Mouse (Mus musculus) Patski (cell line): Measurements from ENCODE around the gene Gngt2. TPM values are rescaled to one million over a fixed set of nuclear protein-coding genes. Genes with fewer than 3 reads are reported as not detected.
A peak's percentile ranks its signal among the peaks of the same experiment; 100 is the strongest.
"Not testable (repeated sequence)": the region's sequence is repeated elsewhere in the genome, so short reads cannot be mapped to it uniquely, and the experiment has no call there.

Experiments
- ATAC-seq: fragments of 100-300 bp; one replicate; pipeline ENCODE4 v1.8.0; 2021
- CTCF ChIA-PET: fragments of 350-600 bp; sonication (Branson Sonifier 250); formaldehyde crosslinking; loops from one replicate; lab custom pipeline; 2022; ENCODE audit warnings: inconsistent platforms; lab: Charles Lee
- POLR2A ChIA-PET: fragments of 350-600 bp; sonication (Branson Sonifier 250); formaldehyde crosslinking; loops from one replicate; lab custom pipeline; 2022; ENCODE audit warnings: antibody characterized with exemption, inconsistent platforms; lab: Charles Lee
- DNase-seq: peaks from one replicate; pipeline ENCODE4 v3.0.0-alpha.2; 2011; ENCODE audit warnings: low read depth, low spot score
- H3K27me3 ChIP-seq: fragments of 371-371 bp; one replicate; pipeline ENCODE4 v1.5.1; 2021
- CTCF ChIP-seq: fragments of 100-300 bp; IDR thresholded peaks from one replicate; pipeline ENCODE4 v1.5.1; 2021
- in situ Hi-C: fragments of 300-500 bp; cut with MboI; formaldehyde crosslinking; loops from 3 replicates; pipeline ENCODE4 v1.11.1; 2018; ENCODE audit warnings: low pct_unique_long_range_greater_than_20kb, mixed read lengths
- polyA plus RNA-seq: library from polyadenylated mRNA; unstranded; gene quantifications from one replicate; pipeline ENCODE4 v1.2.3, GENCODE M21; 2021

Gngt2 gene
- polyA plus RNA-seq, 1 experiment from 2014 or later: not detected

DNA sequence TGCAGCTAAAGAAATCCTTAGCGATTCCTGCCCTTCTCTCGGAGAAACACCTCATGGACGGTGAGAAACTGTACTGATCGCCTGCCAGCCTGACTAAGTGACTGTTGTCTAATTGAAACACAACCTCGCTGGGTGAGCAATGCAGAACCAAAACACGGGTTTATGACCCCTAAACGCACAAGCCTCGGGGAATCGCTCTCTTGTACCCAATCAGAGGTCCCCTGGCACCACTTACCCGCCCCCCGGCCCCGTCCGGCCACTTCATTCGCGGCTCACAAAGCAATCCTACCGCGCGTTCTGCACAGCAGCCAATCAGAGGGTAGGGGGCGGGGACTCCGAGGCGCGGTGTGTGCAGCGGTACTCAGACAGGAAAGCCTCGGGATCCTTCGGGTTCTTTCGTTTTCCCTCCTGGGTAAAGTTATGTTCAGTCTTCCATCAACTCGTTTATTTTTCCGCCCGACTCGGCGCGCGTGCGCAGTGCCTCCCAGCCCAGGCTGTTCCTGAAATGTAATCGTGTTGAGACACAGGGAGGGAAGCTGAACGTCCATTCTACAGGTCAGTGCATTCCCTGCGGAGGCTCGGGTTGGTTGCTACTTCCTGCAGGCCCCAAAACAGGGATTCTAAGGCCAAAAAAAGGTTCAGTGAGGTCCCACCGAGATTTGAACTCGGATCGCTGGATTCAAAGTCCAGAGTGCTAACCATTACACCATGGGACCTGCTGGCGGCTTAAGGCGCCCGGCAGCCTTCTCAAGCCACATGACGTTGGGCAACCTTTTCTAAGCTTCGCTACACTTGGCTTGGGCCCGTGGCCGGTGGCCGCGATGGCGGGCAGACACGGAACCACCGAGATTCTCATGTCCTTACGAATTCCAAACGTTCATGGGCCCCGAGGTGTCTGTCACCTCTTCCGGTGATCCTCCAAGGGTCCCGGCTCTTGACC lies 21.8 kb downstream of the Gngt2 start:
- no peak for TF ChIP-seq CTCF
- H3K27me3 ChIP-seq: no peaks in the 10 kb centered on the region
- in situ Hi-C loops: no loop called here
- DNase-seq: peak; percentile 87
- POLR2A ChIA-PET: interaction anchor here (0.7 kb wide), 1 partner anchor 281 kb away, joined by 3 read pairs; no protein-coding TSS in a partner anchor
- CTCF ChIA-PET: no interaction called here
- peak; percentile 95 for ATAC-seq

DNA sequence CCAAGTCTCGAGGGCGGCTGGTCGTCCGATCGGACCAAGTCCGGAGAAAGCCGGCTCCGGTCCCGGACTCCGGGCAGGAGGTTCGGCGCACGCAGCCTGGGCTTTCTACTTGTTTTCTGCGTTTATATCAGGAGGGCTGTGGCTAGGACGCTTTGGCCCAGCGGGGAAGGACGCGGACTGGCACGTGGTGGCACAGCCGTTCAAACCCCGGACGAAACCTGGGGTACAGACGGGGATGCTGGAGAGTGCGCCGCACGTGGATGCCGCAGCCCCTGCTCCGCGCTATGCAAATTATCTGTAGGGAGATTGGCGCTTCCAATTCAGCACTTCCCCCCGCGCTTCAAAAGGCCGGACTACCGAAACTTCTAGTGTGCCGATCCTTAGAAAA lies 22.4 kb downstream of the Gngt2 start:
- peak; percentile 13 for DNase-seq
- ChIA-PET POLR2A (no interaction called here), CTCF (no interaction called here)
- peak; percentile 41 for ATAC-seq
- in situ Hi-C loops: no loop called here
- H3K27me3 ChIP-seq: no peaks in the 10 kb centered on the region
- no peak for TF ChIP-seq CTCF

DNA sequence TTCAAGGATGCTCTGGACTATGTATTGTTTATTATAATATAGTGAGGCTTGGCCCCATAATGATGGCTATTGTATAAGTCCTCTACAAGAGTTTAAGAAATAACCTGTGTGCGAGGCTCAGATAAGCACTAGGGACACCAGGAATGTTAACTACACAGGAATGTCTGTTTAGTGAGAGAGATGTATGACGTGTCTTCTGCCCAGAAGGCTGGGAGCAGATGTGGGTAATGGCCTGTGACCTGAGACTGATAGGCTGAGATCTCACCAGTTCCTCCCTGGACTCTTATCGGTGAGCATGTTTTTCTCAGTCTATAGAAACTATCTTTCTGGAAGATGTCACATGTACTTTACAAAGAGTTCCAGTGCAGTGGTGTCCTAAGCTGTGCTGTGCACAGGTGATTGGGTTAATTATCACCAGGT lies 23.1 kb downstream of the Gngt2 start:
- DNase-seq (peak; percentile 19), ATAC-seq (peak; percentile 18)
- no peaks in the 10 kb centered on the region for H3K27me3 ChIP-seq
- no peak for TF ChIP-seq CTCF
- in situ Hi-C loops: no loop called here
- POLR2A ChIA-PET: no interaction called here
- CTCF ChIA-PET: no interaction called here

DNA sequence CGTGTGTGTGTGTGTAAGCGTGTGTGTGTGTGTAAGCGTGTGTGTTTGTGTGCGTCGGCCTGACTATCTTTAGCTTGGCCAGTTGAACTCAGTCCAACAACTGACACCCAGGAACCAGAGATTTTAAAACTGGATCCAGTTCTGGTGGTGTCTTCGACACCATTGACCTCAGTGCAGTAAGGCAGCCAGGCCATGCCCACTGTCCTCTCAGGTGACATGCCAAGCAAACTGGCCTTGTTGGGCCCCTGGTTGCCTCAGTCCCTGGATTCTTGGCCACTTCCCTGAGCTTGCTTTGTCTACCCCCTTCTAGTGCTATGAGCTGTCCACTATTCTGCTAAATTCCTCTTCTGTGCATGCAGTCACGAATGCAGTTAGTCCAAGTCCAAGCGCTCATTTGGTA lies 24.4 kb downstream of the Gngt2 start:
- CTCF ChIA-PET: no interaction called here
- POLR2A ChIA-PET: no interaction called here
- ATAC-seq (no peak), DNase-seq (no peak)
- in situ Hi-C loops: no loop called here
- no peak for TF ChIP-seq CTCF
- no peaks in the 10 kb centered on the region for H3K27me3 ChIP-seq

DNA sequence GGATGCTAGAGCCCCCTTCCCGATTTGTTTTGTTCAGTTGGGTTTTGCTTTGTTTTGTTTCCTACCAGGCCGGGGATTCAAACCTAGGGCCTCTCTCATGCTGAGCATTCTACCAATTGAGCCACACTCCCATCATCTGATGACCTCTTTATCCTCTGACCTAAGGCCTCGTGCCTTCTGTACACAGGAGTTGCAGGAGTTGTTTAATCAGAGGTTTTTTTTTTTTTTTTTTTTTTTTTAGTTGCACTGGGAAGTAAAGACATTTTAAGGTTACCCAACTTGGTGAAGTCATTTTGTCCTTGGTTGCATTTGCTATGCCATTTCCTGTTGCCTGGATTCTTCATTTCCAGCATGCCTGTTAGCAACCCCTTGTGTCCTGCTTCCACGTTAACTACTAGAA lies 32.4 kb downstream of the Gngt2 start:
- in situ Hi-C loops: no loop called here
- no peak for ATAC-seq
- no peak for TF ChIP-seq CTCF

DNA sequence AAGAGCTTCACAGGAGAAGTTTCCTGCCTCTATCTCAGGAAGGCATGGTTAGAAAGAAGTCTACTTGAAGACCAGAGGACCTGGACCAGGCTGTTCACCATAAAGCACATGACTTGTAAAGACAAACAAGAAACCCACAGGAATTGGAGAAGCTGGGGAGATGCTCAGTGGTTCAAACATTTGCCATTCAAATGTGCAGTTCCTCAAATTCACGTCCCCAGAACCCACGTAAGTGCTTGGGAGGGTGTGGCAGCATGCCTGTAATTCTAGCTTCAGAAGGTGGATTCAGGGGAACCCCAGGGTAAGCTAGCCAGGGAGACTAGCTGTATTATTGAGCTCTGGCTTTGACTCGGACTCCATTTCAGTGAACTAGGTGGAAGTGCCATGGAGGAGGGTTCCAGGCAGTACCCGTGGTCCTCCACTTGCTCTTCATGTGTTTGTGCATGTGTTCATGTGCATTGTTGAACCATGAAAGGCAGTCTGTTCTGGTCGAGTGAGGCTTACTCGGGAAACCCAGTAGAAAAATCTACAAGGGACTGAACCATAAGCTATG lies 33.0 kb downstream of the Gngt2 start:
- DNase-seq (no peak), ATAC-seq (no peak)
- in situ Hi-C loops: no loop called here
- CTCF ChIA-PET: interaction anchor here (1.4 kb wide), 1 partner anchor 109 kb away, joined by 3 read pairs; no protein-coding TSS in a partner anchor
- H3K27me3 ChIP-seq: no peaks in the 10 kb centered on the region
- no peak for TF ChIP-seq CTCF
- POLR2A ChIA-PET: interaction anchor here (0.6 kb wide), 1 partner anchor 180 kb away, joined by 3 read pairs; no protein-coding TSS in a partner anchor

More for the DNA sequence above, 32.4 kb downstream of the Gngt2 start:
- ChIA-PET POLR2A (no interaction called here), CTCF (no interaction called here)
- H3K27me3 ChIP-seq: no peaks in the 10 kb centered on the region
- DNase-seq: no peak

DNA sequence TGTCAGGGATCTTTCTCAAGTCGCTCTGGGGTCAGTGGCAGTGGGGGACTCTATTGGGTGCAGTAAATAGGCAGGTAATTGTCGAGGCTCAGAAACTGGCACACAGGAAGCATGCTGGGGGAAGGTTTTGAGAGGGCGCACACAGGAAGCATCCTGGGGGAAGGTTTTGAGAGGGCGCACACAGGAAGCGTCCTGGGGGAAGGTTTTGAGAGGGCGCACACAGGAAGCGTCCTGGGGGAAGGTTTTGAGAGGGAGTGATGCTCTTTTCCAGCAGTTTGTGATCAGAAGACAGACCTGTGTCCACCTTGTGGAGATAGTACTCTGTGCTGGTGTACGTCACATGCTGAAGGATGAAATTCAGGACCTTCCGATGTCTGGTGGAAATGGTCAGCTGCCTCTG lies 38.8 kb downstream of the Gngt2 start:
- ChIA-PET CTCF (interaction anchor here (1.3 to 1.8 kb wide), 4 partner anchors 48 to 158 kb away, joined by 3 read pairs; partner anchors contain the start of gene Snf8), POLR2A (no interaction called here)
- DNase-seq (no peak), ATAC-seq (no peak)
- in situ Hi-C loops: loop anchor here (25.0 kb wide), 1 partner anchor 111 kb away; no protein-coding TSS in a partner anchor
- TF ChIP-seq CTCF: no peak
- H3K27me3 ChIP-seq: no peaks in the 10 kb centered on the region

DNA sequence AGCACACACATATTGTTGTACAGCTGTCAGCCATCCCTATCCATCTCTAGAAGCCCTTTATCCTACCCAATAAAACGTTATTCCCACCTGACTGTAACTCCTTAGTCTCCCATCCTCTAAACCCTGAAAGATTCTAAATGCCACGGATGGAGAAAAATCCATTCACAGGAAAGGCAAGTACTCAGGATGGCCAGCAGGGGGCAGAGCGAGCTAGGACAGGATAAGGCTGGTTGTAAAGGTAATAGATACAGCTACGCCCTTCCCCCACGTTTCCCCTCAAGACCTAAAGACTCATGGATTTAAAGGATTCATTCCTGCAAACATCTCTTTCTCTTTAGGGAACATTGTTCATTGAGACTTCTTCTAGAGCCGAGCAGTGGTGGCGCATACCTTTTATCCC lies 39.3 kb downstream of the Gngt2 start:
- in situ Hi-C loops: loop anchor here (25.0 kb wide), 1 partner anchor 111 kb away; no protein-coding TSS in a partner anchor
- no peaks in the 10 kb centered on the region for H3K27me3 ChIP-seq
- CTCF ChIA-PET: interaction anchor here (1.3 to 1.8 kb wide), 5 partner anchors 41 to 158 kb away, joined by 3 read pairs; partner anchors contain the start of gene Snf8
- DNase-seq (no peak), ATAC-seq (no peak)
- POLR2A ChIA-PET: no interaction called here
- peak; percentile 86 for TF ChIP-seq CTCF

DNA sequence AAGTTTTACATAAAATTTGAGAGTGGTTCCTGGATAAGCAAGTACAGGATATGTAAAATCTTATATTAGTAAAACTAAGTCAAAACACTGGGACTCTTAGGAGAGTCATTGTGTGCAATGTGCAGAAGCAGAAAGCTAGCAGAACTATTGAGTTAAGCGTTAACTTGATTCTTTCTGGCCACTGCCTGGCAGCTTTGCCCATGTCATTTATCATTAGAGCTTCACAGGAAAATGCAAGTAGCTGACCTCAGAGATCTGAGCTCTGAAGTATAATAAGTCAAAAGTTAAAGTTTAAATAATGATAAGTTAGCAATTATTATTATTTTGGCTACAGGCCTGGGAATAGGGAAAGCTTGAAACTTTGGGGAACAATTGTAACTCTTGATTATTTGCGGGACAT lies 42.8 kb downstream of the Gngt2 start:
- in situ Hi-C loops: loop anchor here (25.0 kb wide), 1 partner anchor 107 kb away; no protein-coding TSS in a partner anchor
- H3K27me3 ChIP-seq, ATAC-seq, CTCF ChIA-PET, POLR2A ChIA-PET, DNase-seq: not testable (repeated sequence)

DNA sequence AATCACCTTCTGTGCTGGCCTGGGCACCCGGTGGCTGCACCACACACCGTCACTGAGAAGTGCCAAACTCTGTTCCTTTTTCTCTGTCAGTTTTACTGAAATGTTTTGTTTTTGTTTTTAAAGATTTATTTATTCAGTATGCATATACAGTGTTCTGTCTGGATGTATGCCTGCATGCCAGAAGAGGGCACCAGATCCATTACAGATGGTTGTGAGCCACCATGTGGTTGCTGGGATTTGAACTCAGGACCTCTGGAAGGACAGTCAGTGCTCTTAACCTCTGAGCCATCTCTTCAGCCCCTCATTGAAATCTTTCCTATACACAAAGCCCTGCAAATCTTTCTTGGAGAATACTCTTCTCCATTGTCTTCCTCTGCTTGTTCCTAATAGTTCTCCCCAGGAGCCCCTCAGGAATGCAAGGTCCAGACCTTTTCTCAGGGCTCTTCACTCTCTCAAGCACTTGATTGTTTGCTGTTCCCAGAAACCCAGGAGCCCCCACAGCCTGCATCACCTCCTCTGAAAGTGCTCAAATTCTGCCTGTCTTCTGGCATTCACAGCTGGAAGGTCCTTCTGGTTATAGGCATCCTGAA lies 53.5 kb downstream of the Gngt2 start:
- ATAC-seq (no peak), DNase-seq (no peak)
- POLR2A ChIA-PET: interaction anchor here (0.6 kb wide), 1 partner anchor 64 kb away, joined by 3 read pairs; no protein-coding TSS in a partner anchor
- in situ Hi-C loops: loop anchor here (25.0 kb wide), 1 partner anchor 97 kb away; no protein-coding TSS in a partner anchor
- peak; percentile 60 for TF ChIP-seq CTCF
- no peaks in the 10 kb centered on the region for H3K27me3 ChIP-seq
- CTCF ChIA-PET: no interaction called here

Other genes with a start within 250 kb of the Gngt2 start
- 0.09 TPM for gene Ngfr, start 249.5 kb upstream of the Gngt2 start, polyA plus RNA-seq
- gene Phb, start 170.3 kb upstream of the Gngt2 start, polyA plus RNA-seq: 158 TPM
- gene Zfp652, start 124.5 kb upstream of the Gngt2 start, polyA plus RNA-seq: 26.4 TPM
- 0.04 TPM for gene B130006D01Rik, start 113.6 kb upstream of the Gngt2 start, polyA plus RNA-seq
- 2.1 TPM for gene Phospho1, start 12.7 kb upstream of the Gngt2 start, polyA plus RNA-seq
- gene Abi3, start 5.3 kb downstream of the Gngt2 start, polyA plus RNA-seq: not detected
- gene B4galnt2, start 77.7 kb downstream of the Gngt2 start, polyA plus RNA-seq: 0.21 TPM
- gene Igf2bp1, start 168.7 kb downstream of the Gngt2 start, polyA plus RNA-seq: 1.2 TPM
- gene Gip, start 187.3 kb downstream of the Gngt2 start, polyA plus RNA-seq: not detected
- 100 TPM for gene Snf8, start 197.7 kb downstream of the Gngt2 start, polyA plus RNA-seq
- gene Ube2z, start 228.2 kb downstream of the Gngt2 start, polyA plus RNA-seq: 74.0 TPM
- gene Atp5g1, start 238.5 kb downstream of the Gngt2 start, polyA plus RNA-seq: 605 TPM